Mouse (Mus musculus): ENCODE measurements around the gene Leprot.

Leprot gene

GRCm38 (mm10) chr4:101664766-101665165 is 17.2 kb downstream of the Leprot start:
- DNase-seq = no peak

- DNase-seq = no peak
These were observed 21.6 kb downstream of the Leprot start for GRCm38 (mm10) chr4:101669161-101669560.

- DNase-seq = no peak
These were observed 22.3 kb downstream of the Leprot start for GRCm38 (mm10) chr4:101669811-101670210.

- DNase-seq = no peak
These were observed 27.3 kb downstream of the Leprot start for GRCm38 (mm10) chr4:101674790-101675189.

GRCm38 (mm10) chr4:101675726-101676125 is 28.2 kb downstream of the Leprot start:
- DNase-seq = no peak

- DNase-seq = no peak
These were observed 35.1 kb downstream of the Leprot start for GRCm38 (mm10) chr4:101682620-101683019.

- no peak for DNase-seq
These were observed 35.6 kb downstream of the Leprot start for GRCm38 (mm10) chr4:101683086-101683485.

- no peak for DNase-seq
These were observed 37.3 kb downstream of the Leprot start for GRCm38 (mm10) chr4:101684821-101685220.

- no peak for DNase-seq
These were observed 38.8 kb downstream of the Leprot start for GRCm38 (mm10) chr4:101686227-101686810.

GRCm38 (mm10) chr4:101689241-101689640 is 41.7 kb downstream of the Leprot start:
- no peak for DNase-seq

- DNase-seq = no peak
These were observed 42.1 kb downstream of the Leprot start for GRCm38 (mm10) chr4:101689645-101690044.

GRCm38 (mm10) chr4:101692892-101693291 is 45.4 kb downstream of the Leprot start:
- no peak for DNase-seq

- DNase-seq = no peak
These were observed 47.0 kb downstream of the Leprot start for GRCm38 (mm10) chr4:101694529-101694928.

- no peak for DNase-seq
These were observed 49.7 kb downstream of the Leprot start for GRCm38 (mm10) chr4:101697236-101697635.

GRCm38 (mm10) chr4:101699423-101699822 is 51.9 kb downstream of the Leprot start:
- DNase-seq = no peak

GRCm38 (mm10) chr4:101700892-101701640 is 53.5 kb downstream of the Leprot start:
- DNase-seq = no peak

GRCm38 (mm10) chr4:101705325-101705724 is 57.8 kb downstream of the Leprot start:
- DNase-seq = no peak

- DNase-seq = no peak
These were observed 59.7 kb downstream of the Leprot start for GRCm38 (mm10) chr4:101707234-101707633.

- DNase-seq = no peak
These were observed 60.4 kb downstream of the Leprot start for GRCm38 (mm10) chr4:101707953-101708352.

All from cerebellum, adult 18-20 months (tissue).